Mouse (Mus musculus) layer of hippocampus, adult 9-11 months (tissue): ENCODE results near the gene Ankrd1.
A peak's percentile ranks its signal among the peaks of the same experiment; 100 is the strongest.

ENCODE experiments used
- DNase-seq: peaks from one replicate; pipeline ENCODE4 v3.0.0; 2022

Gene Ankrd1

DNA sequence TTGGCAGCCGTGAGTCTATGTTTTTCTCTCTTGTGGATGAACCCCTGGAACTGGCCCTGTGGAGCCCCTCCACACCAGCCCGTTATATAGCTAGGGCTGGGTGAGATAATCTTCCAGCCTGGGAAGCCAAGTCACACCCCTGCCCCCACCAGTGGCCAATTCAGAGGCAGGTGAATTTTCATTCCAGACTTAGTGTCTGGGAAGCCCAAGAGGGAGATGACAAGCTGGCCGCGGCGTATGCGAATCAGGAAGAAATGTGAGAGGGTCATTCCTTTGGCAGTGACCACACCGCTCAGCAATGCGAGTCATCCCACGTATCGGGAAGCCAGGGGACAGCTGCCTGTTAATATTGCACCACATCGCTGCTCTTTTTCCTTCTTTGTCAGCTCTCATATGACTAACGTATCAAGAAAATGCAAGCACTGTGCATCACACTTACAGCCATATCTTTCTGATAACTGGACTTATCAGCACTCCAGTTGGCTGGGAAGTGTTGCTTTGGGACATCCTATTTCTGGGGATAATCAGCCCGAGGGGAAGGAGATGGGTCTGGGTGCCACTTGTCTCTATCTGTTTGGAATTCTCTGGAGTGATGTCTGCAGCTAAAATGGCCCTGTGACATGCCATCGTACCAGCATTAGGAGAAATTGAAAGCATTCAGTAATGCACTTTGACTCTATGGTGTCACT is at the start of gene Ankrd1:
TSS of gene Ankrd1 (minus strand) at position 317 of the 689 bp plus-strand sequence.
- no peak for DNase-seq

DNA sequence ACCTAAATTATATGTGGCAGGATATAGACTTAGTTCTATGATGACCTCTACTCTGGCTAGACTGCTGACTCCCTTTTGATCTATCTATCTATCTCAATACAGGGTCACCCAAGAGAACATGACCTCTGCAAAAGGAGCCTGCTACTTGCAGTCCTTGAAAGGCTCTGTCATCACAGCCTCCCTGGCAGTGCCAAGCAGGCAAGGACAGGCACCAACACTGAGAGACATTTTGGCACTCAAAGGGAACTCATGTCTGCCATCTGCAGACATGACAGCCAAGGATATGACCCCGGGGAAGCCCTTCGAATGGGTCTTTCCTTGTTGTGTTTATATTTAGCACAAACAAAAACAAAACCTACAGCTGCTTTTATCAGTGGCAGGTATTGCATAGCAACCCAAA is 49.2 kb upstream of the Ankrd1 start:
- no peak for DNase-seq

DNA sequence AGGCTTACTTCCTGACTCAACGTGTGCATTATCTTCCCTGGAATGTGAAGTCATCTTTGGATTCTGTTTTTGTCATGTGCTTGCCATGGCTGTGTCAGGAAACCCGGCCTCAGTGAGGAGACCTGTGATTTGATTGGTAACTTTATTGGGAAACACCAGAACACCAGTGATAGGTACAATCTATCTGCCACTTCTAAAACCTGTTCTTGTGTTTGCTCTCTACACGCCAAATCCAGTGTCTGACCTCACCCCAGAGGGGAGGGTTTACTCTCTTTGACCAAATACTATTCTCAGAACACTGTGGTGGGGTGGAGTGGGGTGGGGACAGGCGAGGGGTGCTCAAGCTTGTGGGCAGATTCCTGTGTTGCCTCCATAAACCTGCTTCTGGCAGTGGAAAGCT is 48.2 kb upstream of the Ankrd1 start:
- no peak for DNase-seq

DNA sequence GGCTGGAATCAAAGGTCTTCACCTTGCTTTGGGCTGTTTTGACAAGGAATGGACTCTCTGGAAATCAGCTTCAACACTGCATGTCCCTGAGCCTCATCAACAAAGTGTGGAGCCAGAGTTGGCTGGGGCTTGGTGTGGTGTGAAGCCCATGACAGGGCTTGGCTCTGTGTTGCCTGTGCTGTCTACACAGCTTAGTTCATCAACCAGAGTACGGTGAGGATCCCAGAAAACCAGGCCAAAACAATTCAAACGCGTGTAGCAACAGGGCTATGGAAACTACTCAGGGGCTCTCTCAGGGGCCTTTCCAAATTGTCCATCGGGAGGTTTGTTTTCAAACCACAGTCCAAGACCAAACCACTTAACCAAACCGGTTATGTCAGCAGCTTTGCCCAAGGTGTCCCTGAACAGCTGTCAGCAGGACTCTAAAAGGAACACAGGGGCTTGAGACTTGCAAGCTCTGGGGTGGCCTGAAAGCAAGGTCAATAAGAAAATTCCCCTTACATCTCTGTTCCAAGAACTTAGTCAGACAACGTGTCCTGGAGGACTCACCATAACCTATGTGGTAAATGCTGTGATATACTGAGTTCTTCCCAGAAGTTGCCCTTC is 47.5 kb upstream of the Ankrd1 start:
- no peak for DNase-seq

DNA sequence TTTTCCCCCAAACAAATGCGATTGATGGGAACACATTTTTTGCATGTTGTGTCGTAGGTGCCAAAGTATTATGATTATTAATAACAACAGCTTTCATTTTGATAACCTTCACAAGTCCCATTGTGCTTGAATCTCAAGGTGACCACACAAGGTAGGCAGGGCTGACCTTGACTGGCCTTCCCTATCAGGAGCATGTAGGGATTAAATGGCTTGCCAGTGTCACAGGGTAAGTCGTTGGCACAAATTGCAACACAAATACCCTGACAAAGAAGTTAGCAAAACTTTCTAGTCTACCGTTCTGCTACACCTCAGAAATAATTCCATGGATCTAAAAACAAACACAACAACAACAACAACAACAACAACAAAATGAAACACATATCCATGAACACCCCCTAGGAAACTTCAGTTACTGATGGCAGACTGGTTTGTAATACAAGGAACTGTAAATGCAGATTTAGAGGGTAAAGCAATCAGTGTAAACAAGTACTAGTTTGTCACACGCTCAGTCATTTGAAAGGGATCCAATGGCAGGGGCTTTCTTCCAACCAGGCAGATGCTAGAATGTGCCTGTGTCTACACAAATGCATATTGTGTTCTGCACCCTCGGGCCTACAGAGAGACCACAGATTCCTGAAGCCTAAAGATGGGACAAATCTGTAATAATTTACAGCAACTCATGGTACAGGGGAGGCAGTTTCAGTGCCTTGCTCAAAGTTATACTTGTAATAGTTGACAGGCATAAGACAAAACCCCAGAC is 46.7 kb upstream of the Ankrd1 start:
- DNase-seq = no peak

DNA sequence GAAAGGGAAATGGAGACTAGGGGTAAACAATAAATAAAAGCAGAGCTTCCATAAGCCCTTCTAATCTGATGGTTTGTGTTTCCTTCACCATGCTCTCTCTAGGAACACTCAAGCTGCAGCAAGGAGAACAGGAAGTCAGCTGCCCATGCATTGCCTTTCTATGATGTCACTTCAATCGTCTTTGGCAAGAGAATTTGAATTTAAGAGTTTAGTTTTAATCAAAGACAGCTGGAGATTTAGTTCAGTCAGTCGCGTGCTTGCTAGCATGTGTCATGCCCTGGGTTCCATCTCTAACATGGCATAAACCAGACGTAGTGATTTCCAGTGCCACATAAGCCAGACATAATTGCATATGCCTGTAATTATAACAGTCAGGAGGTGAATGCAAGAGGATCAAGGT is 45.5 kb upstream of the Ankrd1 start:
- no peak for DNase-seq

DNA sequence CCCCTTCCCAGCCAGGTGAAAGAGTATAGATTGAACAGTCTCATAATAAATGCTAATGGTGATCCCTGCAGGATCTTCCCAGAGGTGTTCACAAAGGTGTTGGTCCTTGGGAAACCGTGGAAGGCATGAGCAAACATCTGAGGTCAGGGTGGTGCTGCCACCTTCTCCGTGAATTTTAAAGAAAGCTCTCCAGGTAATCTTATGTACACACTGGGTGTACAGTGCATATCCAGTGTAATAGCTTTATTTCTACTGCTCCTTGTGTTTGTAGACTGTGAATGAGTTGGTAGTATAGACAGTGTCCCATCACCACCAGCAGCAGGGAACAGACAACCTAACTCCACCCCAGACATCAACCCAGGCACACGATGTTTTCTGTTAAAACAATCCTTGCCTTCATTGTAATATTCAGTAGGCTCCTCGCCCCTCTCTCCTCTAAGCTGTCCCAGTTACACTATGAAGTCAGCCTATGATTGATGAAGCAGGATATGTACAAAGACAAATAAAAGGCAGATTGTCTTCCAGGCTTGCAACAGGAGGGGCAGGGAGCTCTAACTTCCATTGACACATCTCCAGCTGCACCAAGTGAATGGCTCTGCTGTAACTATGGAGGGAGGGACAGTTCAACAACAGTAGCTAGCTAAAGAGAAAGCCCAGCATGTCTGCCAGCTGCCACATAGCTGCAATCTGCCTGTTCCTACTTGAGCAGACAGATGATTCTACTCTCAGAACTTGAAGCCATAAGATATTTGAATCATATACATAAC is 30.5 kb upstream of the Ankrd1 start:
- DNase-seq = peak; percentile 69

DNA sequence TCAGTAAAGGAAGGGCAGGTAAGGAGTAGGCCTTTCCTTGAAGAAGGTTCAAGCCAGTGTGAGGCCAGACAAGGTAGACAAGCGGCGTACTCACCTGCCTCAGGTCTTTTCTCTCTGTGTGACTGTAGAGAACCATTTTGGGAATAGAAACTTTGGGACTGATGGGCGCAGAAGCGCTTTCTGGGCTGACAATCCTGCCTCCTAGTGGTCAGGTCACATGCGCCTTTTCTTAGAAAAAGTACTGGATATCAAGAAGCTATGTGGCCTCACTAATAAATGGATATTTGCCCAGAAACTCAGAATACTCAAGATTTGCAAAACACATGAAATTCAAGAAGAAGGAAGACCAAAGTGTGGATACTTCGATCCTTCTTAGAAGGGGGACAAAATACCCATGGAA is 28.7 kb upstream of the Ankrd1 start:
- DNase-seq = no peak

DNA sequence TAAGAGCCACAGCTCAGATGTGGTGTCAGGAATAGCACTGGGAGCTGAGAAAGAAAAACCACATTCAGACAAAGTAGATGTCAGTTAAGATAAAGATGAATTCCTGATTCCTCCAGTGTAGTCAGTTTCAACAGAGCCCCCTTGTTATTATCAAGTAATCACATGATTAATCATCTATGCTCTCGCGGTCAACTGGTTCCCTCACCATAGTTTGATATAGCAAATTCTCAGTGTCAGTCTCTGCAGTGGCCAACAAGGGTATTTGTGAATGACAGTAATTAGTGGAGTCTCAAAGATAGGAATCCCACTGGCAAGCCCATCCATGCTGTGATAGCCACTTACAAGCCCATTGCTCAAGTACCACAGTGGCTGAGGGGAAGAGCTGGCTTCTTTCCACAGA is 23.7 kb upstream of the Ankrd1 start:
- no peak for DNase-seq

DNA sequence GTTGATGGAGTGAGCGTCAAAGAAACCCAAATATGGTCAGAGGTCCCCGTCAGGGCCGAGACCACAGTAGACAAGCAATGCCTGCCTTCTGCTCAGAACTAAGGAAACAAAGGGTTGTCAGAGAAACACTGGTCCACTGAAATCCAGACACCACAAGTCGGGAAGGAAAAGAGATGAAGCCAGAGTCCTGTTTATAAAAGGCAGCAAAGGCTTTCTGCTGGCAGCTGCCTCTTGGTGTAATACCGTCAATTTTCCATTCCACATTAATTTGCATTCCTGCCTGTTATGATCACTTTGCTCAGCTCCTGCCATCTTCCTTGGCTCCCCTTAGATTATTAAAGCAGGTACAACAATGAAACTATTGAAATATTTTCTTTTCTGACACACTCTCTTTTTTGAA is 13.8 kb upstream of the Ankrd1 start:
- no peak for DNase-seq

DNA sequence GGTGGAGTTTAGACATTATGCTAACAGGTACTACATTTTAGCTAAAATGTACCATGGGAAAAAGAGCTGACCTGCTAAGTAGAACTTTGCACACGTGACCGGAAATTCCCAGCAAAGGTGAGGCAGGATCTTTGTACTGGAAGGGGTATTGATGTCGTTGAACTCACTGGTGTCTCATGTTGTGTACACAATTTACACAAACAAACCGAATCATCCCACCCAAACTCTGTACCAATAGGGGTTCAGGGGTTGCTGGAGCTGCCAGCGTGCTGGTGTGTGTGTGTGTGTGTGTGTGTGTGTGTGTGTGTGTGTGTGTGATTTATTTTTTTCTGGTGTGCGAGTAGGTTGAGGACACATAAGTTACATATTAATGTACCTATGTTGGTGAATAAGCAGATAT is 13.2 kb upstream of the Ankrd1 start:
- DNase-seq = no peak

DNA sequence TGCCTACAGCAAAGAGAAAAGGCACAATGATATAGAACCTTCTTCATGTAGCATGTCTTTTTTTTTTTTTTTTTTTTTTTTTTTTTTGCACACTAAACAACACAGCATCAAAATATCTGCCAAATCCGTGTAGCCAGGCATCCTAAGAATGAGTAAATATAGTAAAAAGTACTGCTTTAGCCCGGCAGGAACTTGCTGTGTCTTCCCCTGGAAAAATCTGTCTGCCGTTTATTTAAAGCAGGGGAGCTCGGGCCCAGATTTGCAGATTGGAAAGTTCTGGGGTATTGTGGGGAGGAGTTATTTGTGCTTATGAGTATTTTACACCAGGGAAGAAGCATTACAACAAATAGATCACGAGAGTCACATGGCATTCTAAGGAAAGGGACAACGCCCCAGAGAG is 12.1 kb upstream of the Ankrd1 start:
- no peak for DNase-seq

DNA sequence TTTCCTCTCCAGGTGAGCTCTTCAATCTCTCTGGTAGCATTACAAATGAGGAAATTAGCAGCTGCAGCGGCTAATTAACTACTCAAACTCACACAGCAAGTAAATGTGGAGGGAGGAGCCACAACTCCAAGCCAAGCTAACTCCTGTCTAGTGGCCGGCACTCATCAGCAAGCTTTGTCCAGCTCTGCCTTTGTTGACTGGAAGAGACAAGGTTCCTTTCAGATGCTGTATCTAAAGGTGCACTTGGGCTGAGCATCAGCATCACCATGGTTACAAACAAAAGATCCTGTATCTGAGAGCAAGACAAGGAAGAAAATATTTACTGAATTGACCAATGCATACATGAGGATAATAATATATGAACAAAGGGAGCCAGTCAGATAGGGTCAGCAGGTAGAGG is 10.3 kb upstream of the Ankrd1 start:
- no peak for DNase-seq

DNA sequence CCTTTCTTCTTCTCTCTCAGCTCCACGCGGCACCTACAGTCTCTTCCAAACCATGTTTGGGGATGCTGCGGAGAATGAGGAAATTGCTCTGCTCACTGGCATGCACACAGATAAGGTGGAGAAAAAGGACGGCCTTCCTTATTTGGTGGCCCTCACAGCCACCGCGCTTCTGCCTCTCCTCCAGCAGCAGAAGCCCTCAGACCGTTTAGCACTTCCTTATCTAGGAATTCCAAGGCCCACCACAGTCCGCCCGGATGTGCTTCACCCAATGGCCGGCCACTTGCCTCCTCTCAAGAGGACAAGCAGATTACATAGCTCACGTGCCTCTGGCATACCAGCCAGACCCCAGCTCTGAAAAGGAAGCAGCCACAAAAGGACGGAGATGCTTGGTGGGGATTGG is 9.7 kb upstream of the Ankrd1 start:
- no peak for DNase-seq

DNA sequence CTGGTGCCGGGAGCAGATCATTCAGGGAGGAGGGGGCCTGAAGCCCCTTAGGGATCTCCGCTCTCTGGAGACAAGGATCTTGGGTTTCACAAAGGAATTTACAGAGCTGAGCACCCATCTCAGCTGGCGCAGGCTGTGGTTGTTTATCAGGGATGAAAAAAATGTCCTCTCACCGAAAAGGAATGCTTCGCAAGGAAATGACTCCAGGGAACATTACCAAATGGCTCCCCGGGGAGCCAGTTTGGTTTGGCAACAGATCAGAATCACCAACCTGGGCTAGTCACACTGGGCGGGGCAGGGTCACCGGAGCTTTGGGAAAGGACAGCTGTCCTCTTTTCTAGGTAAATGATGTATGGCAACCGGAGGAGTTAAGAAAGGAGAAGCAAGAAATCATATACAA is 9.3 kb upstream of the Ankrd1 start:
- no peak for DNase-seq

DNA sequence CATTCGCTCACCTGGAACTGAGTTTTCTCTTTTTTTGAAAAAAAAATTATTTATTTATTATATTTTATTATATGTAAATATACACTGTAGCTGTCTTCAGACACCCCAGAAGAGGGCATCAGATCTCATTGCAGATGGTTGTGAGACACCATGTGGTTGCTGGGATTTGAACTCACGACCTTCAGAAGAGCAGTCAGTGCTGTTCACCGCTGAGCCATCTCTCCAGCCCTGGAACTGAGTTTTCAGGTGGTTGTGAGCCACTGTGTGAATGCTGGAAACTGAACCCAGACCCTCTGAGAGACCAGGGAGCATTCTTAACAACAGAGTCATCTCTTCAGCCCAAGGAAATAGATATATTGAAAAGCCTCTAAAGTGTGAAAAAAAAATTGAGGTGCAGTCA is 8.5 kb upstream of the Ankrd1 start:
- DNase-seq = no peak

DNA sequence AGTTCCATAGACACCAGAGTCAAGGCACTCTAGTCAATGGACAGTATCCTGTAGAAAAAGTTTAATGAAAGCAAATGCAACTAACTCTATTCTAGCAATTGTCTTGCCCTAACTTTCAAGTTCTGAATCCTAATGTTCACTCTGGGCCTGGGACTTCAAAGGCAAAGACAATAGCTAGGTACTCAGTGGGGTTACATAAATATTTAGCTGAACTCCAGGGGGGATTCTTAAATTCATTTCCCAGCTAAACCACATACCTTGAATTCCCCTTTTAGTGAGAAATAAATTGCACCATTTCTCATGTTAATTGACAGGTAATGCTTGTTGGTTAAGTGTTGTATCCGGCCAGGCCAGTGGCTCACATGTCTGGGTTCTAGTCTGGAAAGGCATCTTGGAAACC is 4.3 kb upstream of the Ankrd1 start:
- DNase-seq = no peak

DNA sequence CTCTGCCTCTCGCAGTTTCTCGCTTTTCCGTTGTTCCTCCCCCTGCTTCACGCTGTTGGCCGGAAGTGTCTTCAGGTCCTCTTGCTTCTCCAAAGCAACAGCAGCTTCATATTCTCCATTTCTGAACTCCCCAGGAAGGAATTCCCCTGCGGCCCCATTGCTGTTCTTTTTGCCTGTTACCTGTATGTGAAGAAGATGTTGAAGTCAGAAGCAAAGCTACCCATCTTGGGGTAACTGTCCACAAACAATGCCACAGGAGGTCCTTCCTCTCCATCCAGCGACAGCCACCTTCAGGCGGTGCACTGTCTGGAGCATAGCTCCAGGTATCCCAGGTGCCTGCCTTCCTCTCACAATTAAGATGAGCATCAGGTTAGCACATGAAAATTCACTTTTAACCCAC is 680 bp downstream of the Ankrd1 start:
- DNase-seq = no peak

DNA sequence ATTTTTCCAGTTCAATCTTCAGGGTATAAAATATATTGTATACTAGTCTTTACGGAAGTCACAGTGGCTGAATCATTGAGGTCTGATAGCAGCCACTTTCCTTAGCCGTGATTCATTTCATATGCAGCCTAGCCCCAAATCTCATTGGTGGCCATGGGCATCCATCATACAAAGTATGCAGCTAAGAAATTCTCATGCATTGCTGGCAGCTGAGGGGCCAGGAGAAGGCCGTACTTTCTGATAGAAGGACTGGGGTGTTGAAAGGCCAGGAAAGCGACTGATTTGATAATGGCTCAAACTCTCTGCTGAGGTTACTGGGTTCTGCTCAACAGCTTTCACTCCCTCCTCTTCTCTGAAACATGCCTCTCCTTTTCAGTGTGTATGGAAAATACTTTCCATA is 3.7 kb downstream of the Ankrd1 start:
- DNase-seq = no peak

DNA sequence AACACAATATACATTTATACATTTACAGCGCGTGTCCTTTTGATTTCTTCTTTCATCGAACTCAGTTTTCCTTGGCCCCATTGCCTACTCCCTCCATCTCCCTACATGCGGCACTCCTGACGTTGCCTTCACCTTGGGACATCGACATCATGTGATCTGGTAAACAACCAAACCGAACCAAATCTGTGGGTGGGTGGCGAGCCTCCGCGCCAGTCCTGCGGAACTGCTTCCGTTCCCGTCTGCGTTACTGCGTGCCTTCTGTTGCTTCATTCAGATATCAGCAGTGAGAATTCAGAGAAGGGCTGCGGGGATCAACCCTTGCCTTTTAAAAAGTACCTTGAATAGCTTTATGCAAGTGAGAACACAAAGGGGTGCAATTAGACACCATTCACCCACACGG is 7.9 kb downstream of the Ankrd1 start:
- DNase-seq = peak; percentile 42

DNA sequence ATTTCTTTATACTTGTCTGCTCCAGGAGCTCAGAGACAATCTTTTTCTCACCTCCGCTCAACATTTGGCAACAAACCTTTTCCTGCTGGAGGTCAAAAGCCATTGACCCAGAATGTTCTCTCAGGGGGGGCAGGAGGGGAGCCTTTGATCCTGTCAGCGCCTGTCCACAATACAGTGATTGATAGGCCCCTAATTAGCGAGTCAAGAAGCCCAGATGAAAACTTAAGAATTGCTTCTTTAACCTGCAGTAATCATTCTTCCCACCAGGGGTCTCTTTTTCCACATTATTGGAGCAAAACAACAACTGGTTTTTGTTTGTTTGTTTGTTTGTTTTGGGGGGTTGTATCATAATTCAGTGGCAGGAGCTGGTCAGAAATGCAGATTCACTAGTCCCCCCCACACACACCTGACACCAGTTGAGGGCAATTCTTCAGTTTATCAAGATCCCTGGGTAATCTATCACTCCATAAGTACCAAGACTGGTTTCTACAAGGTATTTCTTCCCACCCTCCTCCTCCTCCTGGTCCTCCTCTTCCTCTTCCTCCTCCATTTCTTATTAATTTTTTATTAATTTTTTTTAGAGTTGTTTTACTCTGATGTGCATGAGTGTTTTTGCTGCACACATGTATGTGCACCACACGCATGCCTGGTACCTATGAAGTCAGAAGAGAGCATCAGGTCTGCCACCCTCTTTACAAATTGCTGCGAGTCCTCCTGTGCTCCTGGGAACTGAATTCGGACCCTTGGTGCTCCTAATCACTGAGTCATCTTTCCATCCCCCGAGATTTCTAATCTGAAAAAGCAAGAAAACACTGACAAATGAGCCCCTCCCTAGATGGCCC is 8.6 kb downstream of the Ankrd1 start:
- no peak for DNase-seq

DNA sequence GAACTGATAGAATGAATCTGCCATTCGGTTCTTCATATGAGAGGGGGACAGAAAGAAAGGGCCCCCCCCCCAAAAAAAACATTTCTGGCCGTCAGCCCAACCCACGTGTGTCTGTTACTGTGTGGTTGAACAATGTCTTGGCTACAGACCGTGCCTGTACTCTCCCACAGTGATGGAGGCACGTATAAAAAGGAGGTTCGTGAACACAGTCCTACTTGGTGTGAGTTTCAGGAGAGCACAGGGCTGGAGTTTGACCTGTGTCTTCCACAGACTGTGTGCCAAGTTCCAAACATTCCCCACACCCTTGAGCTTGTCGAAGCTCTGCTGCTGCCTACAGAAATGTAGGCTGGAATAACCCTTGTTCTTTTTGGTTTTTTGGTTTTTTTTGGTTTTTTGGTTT is 9.4 kb downstream of the Ankrd1 start:
- no peak for DNase-seq
